Mouse (Mus musculus) urinary bladder, postnatal 4 days (tissue): ENCODE results near the gene Zfp951.
"Not testable (repeated sequence)": the region's sequence is repeated elsewhere in the genome, so short reads cannot be mapped to it uniquely, and the experiment has no call there.

Experiments used
- DNase-seq, 2 experiments: peaks; one replicate each; pipeline ENCODE4 v3.0.0; 2021 to 2022; ENCODE audit warnings: low spot score in 2 of 2

Gene Zfp951

DNA sequence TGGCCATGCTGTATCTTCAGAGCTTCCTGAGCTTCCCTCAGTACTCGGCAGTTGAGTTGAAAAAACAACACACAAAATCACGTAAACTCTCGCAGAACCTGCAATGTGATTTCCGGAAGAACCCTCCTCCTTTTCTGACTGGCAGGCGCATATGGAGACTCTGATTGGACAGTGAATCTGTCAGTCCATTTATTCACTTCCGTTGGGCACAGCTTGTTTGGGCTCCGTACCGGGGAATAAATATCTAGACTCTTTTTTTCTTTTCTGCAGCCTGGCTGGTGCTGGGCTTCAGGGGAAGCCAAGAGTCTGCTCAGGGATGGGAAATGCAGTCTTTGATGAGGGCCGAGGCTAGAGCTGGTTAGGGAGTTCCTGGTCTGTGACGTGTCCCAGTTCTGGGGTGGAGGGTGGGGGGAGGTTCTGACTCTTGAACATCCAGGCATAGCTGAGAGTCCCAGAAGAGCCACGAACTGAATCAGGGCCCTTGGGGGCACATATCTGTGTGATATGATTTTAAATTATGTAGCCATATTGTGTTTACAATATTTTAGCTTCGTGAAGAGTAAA, at the start of gene Zfp951:
Zfp951 (minus strand) TSS at position 109 of the 564 bp plus-strand sequence.
- DNase-seq: peak; percentile 62 to 65

DNA sequence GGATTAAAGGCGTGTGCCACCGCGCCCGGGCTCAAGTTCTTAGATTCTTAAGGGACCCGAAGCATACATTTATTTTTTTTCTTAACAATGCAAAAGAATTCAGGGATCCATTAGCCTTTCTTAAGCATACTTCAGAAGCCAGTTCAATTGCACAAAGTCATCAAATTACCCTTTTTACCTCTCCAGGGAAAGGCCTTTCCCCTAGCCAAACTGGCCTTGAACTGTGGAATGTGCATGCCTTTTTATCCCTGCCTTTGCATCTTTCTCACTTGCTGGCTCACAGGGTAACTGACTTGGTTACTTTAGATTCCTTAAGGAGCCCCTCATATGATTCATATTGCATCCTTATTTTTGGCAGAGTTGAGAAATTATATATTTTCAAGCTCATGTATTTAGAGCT, 46.7 kb upstream of the Zfp951 start:
- DNase-seq: not testable (repeated sequence)

DNA sequence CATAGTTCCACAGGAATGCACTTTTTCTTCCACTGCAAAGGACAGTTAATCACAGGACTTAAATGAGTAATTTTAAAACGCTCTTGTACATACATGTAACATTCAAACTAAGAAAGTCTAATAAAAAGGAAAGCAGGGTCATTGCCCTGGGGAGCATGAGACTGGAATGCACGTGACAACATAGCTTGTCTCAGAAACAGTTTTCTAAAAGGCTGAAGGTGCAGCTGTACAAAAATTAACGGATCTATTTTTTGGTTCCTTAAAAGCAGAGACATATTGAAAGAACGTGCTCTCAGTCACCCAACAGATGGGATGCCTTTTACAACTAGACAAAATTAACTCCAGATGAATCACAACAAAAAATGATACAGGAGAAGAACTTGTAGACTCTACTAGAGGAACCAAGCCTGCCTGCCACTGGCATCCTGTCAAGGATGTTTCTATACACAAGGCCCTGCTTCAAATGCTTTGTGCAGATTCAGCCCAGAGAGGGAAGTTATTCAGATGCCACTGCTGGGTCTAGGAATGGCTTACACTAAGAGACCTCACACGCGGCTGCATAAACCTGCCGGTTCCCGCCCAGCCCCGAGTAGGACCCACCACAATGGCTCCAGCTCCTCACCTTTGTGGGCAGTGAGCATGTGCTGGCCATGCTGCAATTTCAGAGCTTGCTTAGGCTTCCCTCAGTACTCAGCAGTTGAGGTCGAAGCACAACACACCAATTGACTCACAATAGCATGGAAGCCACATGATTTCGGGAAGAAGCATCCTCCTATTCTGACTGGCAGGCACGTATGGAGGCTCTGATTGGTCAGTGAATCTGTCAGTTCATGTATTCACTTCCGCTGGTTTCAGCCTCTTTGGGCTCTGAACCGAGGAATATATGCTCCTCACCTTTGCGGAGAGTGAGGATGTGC, 567 bp downstream of the Zfp951 start:
- DNase-seq: not testable (repeated sequence)

DNA sequence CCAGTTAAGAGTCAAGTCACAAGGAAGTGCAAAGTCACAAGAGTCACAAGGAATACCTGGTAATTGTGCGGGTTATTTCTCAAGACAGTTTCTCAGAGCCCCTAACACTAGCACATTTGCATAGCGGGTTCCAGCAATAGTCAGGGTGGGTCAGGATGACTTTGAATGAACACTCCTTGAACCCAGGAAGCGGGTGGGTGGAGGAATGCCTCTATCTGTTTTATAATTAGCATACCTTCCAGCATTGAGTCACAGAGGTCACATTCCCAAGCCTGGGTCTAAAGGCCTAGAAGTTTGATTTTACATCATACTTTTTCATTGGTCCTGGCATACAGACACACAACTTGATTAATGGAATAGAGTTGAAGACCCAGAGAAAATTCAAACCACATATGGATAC, 5.3 kb downstream of the Zfp951 start:
- not testable (repeated sequence) for DNase-seq

DNA sequence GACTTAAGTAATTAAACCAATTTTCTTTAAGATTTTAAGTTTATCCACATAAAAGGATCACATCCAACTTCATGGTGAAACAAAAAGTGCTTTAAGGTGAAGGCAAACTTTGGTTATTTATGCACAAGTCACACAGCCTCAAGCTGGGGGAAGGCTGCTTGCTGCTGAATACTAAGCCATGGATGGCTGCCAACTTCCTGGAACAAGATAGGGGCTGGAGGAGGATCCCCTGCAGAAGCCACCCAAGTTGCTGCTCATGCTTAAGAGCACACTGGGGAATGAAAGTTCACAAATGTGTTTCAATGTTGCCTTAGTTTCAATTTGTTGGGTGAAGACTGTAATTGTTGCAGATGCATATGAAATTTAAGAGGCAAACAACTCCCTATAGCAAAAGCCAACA, 26.5 kb downstream of the Zfp951 start:
- no peak for DNase-seq

DNA sequence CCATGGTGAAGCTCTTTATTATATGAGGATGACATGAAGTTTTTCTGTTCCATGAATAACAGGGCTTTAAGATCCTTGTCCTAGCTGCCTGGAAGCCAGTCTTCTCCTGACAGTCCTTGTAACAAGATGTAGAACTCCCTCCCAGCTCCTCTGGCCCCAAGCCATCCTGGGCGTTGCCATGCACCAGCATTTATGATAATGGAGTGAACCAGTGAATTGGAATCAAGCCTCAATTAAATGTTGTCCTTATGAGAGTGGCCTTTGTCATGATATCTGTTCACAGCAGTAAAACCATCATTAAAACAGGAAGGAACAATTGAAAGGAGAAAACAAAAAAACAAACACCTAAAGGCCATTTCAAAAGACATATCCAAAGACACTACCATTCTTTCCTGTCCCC, 30.3 kb downstream of the Zfp951 start:
- DNase-seq: no peak

DNA sequence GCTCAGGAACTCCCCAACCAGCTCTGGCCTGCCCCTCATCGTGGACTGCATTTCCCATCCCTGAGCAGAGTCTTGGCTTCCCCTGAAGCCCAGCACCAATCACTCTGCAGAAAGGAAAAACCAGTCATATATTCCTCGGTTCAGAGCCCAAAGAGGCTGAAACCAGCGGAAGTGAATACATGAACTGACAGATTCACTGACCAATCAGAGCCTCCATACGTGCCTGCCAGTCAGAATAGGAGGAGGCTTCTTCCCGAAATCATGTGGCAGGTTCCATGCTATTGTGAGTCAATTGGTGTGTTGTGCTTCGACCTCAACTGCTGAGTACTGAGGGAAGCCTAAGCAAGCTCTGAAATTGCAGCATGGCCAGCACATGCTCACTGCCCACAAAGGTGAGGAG, 89.7 kb downstream of the Zfp951 start:
- DNase-seq: not testable (repeated sequence)
